Mouse (Mus musculus): ENCODE measurements around the gene Gm28053. TPM values are rescaled to one million over a fixed set of nuclear protein-coding genes. Genes with fewer than 3 reads are reported as not detected.

Gm28053 gene
- total RNA-seq, 2 experiments from 2014 or later = 1.5 to 2.4 TPM

DNA sequence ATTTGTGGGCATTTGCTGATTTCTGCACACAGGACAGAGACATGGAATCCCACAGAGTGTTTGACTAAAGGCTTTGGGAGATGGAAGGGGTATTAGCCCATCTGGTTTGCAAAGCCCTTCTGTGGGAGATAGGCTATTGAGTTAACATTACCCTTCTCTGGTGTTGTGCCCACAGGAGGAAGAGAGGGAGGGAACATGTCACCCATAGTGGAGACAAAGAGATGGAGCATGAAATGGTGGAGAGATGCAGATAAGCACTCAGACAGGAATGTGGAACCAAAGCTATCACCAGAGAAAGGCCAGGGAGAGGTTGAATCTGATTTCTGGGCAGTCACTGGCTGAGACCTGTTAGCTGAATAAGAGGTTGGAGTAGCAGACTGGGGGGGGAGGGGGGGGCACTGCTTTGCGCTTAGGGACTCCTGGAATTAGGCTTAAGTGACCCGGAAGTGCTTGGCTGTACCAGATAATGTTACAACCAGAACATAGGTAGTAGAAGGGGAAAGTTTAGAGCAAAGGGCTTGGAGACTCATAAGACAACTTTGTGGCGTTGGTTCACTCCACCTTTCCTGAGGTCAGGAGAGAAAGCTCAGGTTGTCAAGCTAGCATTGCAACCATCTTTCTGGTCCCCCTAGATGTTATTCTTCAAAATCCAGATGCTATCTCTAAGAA lies 22.2 kb downstream of the Gm28053 start:
- DNase-seq (ENCODE audit: low spot score in 2 of 2) = no peak

DNA sequence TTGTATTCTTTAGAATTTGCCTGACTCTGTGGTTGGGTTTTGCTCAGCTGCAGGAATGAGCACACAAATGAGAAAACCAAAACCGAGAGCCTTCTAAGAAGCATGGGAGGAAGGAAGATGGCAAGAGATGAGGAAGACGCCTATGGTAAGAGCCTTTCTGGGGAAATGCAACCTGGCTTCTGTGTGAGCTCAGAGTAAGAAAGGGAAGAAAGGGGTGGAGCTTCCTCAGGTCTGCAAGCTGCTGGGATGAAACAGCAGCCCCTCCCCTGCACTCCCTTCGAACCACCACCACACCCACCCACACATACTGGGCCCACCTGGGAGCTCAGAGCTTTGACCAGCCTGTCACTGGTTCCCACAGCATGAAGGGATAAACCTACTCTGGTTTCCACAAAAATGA lies 22.9 kb downstream of the Gm28053 start:
- DNase-seq (ENCODE audit: low spot score in 2 of 2) = no peak

DNA sequence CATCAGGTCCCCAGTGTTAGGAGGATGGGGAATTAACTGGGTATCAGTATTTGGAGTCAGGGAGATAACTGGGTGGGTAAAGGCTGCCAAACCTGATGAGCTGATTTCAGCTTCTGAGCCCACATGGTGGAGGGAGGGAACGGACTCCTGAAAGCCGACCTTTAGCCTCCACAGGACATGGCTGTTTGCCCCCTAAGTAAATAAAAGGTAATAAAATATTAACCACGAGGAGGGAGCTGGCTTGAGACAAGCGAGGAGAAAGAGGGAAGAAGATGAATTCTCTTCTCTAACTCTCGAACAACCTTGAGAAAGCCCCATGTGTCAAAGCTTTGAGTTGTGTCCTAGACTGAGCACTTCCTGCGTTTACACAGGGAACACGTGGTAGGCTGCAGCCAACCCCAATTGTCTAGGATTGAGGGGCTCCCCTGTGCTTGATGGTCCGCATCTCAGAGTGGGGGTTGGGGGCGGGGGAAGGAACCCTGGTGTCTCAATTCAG lies 23.4 kb downstream of the Gm28053 start:
- DNase-seq (ENCODE audit: low spot score in 2 of 2) = no peak

DNA sequence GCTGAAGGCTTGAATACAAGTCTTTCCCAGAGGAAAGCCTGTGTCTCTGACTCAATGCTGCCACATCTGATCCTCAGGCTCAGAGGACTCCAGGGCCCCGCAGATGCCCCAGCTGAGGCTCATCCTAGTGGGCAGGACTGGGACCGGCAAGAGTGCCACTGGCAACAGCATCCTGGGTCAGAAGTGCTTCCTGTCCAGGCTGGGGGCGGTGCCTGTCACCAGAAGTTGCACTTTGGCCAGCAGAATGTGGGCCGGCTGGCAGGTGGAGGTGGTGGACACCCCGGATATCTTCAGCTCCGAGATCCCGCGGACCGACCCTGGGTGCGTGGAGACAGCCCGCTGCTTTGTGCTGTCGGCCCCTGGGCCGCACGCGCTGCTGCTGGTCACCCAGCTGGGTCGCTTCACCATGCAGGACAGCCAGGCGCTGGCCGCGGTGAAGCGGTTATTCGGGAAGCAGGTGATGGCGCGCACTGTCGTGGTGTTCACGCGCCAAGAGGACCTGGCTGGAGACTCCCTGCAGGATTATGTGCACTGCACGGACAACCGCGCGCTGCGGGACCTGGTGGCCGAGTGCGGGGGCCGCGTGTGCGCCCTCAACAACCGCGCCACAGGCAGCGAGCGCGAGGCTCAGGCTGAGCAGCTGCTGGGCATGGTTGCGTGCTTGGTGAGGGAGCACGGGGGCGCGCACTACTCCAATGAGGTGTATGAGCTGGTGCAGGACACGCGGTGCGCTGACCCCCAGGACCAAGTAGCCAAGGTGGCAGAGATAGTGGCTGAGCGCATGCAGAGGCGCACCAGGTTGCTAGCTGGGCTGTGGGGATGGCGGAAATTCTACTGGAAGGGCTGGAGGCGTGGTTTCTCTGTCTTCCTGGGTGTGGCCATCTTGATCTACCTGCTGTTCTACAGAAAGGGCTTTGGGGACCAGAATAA lies 24.3 kb downstream of the Gm28053 start:
- DNase-seq (ENCODE audit: low spot score in 2 of 2) = no peak

DNA sequence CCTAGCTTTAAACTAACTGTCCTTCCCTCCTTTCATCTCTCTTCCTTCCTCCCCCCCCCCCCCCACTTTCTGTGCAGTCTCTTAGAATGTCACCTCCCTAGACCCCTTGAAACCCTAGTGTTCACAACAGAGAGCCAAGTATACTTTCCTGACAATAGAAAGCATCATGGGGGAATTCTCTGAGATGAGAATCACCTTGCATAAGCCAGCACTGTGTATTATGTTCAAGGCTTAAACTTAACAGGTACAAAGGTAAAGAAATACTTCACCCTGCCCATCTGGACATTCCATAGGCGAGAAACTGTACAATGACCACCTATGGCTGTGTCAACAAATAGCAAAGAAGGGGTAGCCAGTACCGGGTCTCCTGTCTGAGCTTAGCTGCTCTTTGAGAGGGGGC lies 27.1 kb downstream of the Gm28053 start:
- DNase-seq (ENCODE audit: low spot score in 2 of 2) = no peak

DNA sequence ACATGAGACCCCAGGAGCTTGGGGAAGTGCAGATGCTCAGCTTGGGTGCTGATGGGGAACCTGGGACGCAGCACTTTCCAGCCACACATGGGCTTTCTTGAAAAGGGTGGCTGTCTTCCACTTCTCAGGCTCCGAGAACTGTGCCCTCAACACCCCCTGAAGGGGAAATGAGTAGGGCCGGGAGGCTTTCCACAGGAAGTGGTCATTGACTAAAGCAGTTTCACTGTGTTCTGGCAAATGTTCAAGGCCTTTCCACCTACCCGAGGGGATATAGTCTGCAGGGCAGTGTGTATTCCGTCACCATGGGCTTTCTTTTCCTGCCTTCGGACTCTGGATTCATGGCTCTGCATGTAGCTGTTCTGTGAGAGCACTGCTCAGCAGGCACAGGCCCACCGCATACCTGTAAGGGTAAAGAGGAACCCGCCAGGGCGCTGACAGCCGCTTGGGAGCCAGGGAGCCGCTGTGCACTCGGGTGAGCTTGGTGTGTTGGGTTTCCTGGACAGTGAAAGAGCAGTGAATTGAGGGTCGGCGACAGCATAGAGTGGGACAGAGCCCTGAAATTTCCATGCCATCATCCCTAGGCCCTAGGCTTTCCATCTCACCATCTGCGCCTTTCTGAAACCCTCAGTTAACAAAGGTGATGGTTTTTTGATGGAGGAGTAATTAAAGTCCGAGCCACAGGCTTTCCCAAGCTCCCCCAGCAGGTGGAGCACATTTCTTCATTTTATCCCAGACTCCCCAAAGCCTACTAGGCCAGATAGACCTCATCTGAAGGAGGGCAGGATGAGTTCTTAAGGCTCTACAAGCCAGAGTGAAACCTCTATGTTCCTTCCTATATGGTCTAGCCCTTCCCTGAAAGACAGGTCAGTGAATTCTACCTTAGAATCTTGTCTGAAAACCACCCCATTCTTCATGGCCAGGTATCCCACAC lies 27.8 kb downstream of the Gm28053 start, which contains the start of gene Gimap5:
Gene Gimap5 (plus strand): TSS at position 239 of the 931 bp plus-strand sequence.
- no peak for DNase-seq (ENCODE audit: low spot score in 2 of 2)

DNA sequence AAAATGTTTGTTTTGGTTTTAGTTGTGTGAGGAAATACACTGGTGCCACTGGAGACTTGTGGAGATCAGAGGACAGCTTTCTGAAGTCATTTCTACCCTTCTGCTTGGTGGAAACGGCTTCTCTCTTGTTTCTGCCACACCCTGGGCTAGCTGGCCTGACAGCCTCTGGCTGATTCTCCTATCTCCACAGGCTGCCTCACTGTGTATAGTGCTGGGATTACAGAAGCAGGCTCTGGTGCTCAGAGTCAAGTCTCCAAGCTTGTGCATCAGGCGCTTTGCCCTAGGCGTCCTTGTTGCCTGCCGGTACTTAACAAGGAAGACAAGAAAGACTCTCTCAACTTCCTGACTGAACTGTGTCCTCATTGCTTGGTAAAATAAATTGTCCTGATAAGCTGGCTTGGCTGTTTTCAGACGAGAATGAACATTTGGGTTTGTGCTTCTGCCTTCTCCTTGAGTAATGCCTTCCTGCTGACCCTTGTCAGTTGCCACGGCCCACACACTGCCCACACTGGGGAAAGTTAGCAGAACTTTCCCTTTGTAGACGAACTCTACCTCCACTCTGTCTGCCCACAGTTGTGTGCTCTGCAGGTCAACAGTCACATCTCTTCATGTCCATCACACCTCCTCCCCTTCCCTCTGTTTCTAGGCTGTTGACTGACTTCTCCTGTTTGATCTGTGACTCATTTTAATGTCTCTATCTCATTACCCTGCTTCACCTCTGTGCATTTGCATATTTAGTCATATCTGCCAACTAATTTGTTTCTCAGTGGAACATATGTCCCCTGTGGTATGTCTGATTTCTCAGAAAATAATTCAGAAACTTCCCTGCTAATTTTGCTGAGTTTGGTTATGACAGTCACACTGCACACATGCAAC lies 28.9 kb downstream of the Gm28053 start:
- no peak for DNase-seq (ENCODE audit: low spot score in 2 of 2)

DNA sequence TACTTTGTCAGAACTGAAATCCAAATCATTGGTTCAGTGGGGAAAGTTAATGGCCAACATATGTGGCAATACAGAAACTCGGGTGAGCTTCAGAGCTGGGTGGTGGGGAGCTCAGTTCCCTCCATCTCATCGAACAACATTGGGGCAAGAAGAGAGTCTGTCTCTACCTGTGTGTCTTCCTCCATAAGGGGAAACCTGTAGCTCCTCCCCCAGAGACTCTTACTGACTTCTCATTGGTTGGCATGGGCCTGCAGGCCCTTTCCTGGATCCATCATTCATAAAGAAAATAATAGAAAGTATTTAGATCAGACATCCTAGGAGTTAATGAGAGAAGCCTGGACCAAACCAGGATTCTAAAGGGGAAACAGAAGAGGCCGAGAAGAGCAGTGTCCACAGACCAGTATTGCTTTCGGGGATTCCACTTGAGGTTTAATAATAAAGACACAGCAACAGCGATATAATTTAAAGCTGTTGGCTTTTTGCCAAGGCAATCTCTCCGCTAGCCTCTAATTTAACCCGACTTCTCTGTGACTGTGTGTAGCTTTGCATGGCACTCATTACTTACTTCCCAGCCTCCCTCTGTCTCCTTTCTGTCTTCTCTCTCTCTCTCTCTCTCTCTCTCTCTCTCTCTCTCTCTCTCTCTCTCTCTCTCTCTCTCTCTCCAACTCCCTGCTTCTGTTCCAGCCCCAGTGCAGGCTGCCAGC lies 45.3 kb downstream of the Gm28053 start:
- no peak for DNase-seq (ENCODE audit: low spot score in 2 of 2)

DNA sequence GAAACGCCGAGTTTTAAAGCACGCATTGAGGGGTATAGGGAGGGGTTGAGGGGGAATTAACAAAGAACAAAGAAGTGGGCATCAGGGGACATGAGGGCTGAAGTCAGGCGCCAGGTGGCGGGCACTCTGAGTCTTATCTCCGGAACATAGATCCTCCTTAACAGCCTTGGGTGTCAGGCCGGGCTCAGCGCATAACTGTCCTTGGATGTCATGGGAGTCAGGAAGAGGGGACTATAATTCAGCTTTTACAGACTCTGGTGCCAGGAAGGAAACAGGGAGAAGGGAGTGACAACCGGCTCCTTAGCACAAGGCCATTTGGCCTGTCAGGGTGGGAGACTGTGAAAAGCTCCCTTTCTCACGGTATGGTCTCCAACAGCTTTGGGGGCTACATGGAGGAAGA lies 46.1 kb downstream of the Gm28053 start:
- no peak for DNase-seq (ENCODE audit: low spot score in 2 of 2)

DNA sequence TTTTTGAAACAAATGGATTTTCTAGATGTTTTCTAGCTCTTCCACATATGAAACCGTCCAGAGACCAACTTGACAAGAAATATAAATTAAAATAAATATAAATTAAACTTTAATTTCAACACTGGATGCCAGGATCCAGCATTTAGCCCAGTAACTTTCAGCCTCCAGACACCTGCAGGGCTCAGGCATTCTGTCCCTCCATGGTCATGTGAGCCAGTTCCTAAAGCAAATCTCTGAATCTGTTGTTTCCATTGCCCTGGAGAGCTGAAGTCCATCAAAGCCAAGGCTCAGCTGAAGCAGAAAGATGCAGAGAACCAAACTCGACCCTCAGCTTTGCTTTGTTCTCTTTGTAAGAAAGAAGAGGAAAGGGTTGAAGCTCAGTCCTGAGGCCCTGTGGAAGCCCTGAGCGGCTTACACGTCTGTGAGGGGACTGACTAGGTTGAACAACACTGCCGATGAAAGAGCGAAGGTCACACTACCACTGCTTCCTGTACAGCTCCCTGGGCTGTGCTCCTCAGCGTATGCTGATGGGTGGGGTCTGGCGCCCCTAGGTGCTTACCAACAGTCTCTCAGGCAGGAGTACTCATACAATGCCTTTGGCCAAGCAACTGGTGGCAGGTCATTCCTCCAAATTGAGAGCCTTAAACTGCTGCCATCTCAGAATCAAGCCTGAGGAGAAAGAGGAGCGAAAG lies 49.9 kb downstream of the Gm28053 start:
- no peak for DNase-seq (ENCODE audit: low spot score in 2 of 2)

DNA sequence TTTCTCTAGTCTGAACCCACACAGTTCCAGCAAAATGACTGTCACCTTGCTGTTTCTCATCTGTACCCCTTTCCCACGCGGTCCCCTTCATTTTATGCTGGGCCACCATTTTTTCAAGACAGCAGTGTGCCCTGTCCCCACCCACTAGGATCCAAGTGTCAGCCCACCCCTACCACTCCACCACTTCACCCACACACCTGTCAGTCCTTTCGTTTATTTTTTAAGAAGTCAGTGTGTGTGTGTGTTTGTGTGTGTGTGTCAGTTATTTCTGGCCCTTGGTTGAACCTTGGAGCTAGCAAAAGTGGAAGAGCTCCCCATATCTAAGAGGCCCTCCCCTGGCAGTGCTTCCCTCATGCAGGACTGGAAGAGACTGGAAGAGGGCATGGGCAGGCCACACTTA lies 50.5 kb downstream of the Gm28053 start:
- DNase-seq (ENCODE audit: low spot score in 2 of 2) = no peak

DNA sequence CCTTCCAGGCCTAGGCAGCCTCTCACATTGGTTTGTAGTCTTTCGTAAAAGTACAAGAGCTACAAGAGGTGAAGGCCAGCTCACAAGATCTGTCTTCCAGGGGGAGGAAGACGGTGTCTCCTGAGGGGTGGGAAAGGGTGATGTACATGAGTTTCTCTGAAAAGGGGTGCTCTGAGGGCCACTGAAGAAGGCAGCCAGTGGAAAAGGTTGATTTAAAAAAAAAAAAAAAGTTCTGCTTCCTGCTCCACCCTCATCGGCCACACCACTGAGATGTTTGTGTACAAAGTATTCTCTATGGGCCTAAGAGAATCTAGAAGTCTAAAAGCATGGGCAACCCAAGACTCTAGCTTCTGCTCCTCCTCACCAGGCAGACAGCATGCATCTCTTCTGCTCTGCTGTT lies 52.3 kb downstream of the Gm28053 start, which contains the start of gene Gimap3:
Gene Gimap3 (minus strand): TSS at position 156 of the 400 bp plus-strand sequence.
- no peak for DNase-seq (ENCODE audit: low spot score in 2 of 2)

DNA sequence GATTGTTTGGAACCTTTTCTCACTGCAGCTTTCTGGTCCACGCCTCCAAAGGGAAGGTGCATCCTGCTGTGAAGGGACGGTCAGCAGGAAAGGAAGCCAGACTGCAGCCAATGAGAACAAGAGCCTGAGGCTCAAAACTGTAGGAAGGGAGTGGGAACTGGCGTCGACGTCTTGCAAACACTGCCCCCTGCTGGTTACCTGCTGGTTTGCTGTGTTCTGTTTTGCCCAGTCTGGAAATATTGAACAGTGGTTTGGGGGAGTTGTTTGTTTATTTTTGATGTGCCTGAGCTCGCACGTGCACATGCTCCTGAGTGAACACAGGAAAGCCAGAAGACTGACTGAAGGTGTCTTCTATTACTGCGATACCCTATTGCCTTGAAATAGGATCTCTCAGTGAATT lies 53.6 kb downstream of the Gm28053 start:
- DNase-seq (ENCODE audit: low spot score in 2 of 2) = peak; percentile 68 to 73

DNA sequence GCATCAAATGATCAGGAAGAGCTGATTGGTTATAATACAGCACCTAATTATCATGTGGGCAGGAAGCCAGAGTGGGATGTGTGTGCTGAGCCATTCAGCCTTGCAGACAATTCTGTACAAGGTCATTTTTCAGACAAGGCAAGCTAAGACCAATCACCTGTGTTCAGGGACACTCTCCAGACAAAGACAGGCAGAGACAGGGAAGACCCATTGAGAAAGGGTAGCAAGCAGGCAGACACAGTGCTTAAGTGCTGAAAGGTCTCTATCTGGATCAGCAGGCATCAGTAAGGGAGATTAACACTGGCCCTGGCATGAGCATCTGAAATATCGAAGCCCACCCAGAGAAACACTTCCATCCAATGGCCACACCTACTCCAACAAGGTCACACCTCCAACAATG lies 66.0 kb downstream of the Gm28053 start:
- no peak for DNase-seq (ENCODE audit: low spot score in 2 of 2)

DNA sequence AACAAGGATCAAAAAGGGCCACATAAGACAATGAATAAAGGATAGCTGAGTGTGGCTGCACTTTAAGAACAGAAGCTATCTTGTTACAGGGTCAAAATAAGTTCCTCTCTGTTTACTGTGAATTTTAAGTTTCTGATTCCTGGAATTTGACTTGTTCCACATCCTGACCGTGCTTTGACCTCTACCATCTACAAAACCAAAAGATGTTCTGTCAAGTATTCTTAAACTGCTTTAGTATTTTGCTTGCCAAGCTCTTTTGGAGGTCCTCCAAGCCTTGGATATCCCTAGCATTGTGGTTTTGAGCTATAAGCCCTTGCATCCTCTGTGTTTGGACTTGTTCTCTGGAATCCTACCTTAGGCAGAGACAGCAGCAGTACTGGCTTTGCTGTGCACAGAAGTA lies 66.8 kb downstream of the Gm28053 start:
- DNase-seq (ENCODE audit: low spot score in 2 of 2) = no peak

DNA sequence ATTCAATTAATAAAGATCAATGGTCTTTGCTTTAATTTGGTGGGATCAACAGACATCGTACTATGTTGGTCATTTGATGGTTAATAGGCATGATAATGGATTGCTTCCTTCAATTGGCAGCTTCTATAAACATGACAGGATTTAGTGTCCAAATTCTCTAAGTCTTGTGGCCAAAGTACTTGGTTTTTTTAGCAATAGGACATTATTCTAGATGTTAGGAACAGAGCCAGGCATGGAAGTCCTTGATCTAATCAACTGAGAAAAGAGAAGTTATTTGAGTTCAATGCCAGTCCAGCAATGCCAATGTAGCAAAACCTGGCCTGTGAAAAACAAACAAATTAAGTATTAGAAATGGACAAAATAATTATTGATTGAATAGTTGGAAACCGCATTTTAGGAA lies 67.2 kb downstream of the Gm28053 start:
- no peak for DNase-seq (ENCODE audit: low spot score in 2 of 2)

DNA sequence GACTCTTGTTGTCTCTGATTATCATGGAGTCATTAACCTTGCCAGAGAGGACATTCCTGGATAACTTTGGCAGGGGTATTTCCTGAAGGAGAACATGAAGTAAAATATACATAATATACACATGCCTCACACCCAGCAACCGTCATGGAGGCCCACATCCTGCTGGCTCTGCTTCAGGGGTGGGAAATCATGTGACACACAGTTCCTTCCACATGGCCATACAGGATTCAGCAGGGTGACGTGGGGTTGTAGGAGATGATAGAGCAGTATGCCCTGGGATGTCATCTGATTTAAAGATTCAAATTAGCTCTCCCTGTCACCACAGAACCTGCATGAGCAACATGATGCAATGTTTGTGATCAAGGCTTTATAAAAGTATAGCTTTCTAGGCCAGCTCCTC lies 69.5 kb downstream of the Gm28053 start:
- no peak for DNase-seq (ENCODE audit: low spot score in 2 of 2)

DNA sequence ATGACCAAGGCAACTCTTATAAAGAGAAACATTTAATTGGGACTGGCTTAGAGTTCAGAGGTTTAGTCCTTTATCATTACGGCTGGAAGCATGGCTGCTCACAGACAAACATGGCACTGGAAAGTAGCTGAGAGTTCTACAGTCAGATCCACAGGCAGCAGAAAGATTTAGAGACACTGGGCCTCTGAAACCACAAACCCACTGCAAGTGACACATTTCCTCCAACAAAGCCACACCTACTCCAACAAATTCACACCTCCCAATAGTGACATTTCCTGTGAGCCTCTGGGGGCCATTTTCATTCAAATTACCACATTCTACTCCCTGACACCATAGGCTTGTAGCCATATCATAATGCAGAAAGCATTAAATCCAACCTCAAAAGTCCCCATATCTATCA lies 83.5 kb downstream of the Gm28053 start:
- no peak for DNase-seq (ENCODE audit: low spot score in 2 of 2)
